Mouse (Mus musculus): ENCODE measurements around the gene Amh.

DNA sequence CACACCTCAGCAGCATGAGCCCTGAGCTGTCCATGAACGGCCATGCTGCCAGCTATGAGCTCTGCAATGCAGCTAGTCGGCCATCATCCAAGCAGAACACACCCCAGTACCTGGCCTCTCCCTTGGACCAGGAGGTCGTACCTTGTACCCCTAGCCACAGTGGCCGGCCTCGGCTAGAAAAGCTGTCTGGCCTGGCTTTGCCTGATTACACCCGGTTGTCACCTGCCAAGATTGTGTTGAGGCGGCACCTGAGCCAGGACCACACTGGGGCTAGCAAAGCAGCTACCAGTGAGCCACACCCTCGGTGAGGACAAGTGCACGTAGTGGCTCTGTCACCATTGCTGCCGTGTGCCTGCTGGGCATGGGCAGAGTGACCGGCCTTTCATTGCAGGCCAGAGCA is 19.1 kb upstream of the Amh start:
- no peak for TF ChIP-seq GATA1 (IDR thresholded peaks at IDR 0.05; ENCODE audit: low read length)
- no peak for TF ChIP-seq TAL1 (IDR thresholded peaks at IDR 0.05; ENCODE audit: low read length)

All from erythroblast, embryonic 14.5 days (primary cell).